Mouse (Mus musculus) hindbrain, embryonic 12.5 days (tissue): Measurements from ENCODE around the gene Atp5s. TPM values are rescaled to one million over a fixed set of nuclear protein-coding genes. Genes with fewer than 3 reads are reported as not detected.

Experiments used
- ATAC-seq: fragments of 200-750 bp; cut with Nextera tagmentation; 2 replicates; pipeline ENCODE4 v1.8.0; 2017; ENCODE audit warnings: moderate TSS enrichment; ENCODE audit not compliant: low FRiP score
- H3K27ac ChIP-seq: fragments of 300-500 bp; sonication (generic); 2 replicates; pipeline ENCODE4 v1.5.1; 2016; ENCODE audit warnings: mild to moderate bottlenecking
- H3K27me3 ChIP-seq: fragments of 300-500 bp; sonication (generic); 2 replicates; pipeline ENCODE4 v1.6.1; 2016; ENCODE audit warnings: mild to moderate bottlenecking
- H3K36me3 ChIP-seq: fragments of 300-500 bp; sonication (generic); 2 replicates; pipeline ENCODE4 v1.6.1; 2016; ENCODE audit warnings: mild to moderate bottlenecking
- H3K4me1 ChIP-seq: fragments of 300-500 bp; sonication (generic); 2 replicates; pipeline ENCODE4 v1.6.1; 2016
- H3K4me2 ChIP-seq: fragments of 300-500 bp; sonication (generic); replicated peaks from 2 replicates; pipeline ENCODE4 v1.6.1; 2016; ENCODE audit warnings: mild to moderate bottlenecking
- H3K4me3 ChIP-seq: fragments of 300-500 bp; sonication (generic); 2 replicates; pipeline ENCODE4 v1.5.1; 2016; ENCODE audit warnings: mild to moderate bottlenecking
- H3K9ac ChIP-seq: fragments of 300-500 bp; sonication (generic); 2 replicates; pipeline ENCODE4 v1.6.1; 2016; ENCODE audit warnings: mild to moderate bottlenecking, moderate library complexity
- H3K9me3 ChIP-seq: fragments of 300-500 bp; sonication (generic); replicated peaks from 2 replicates; pipeline ENCODE4 v1.6.1; 2016; ENCODE audit warnings: mild to moderate bottlenecking
- WGBS: fragments of 180-500 bp; shearing (Covaris S2); methylation state at CpG from one replicate; pipeline ENCODE4 v1.1.7; 2016; 5-methylcytosine and 5-hydroxymethylcytosine counted together
- polyA plus RNA-seq: library from polyadenylated mRNA; unstranded; fragments of >200 nt; fragmentation: Nextera tagmentation; extraction: Ambion mirVana; gene quantifications from 2 replicates; pipeline ENCODE4 v1.2.1, GENCODE M21; 2016

Gene Atp5s
- polyA plus RNA-seq, 1 experiment from 2014 or later, result 26.1 TPM

GRCm38 (mm10) chr12:69765543-69765942 lies 40.8 kb downstream of the Atp5s start:
- ATAC-seq, result no peak
- Histone ChIP-seq H3K4me2 (no peak overlapping the region), H3K4me3 (no peak overlapping the region), H3K9me3 (no peaks in the 10 kb centered on the region), H3K4me1 (peaks cover 18% of the 10 kb centered on the region), H3K27me3 (no peaks in the 10 kb centered on the region), H3K9ac (no peak overlapping the region), H3K27ac (no peak overlapping the region), H3K36me3 (no peaks in the 10 kb centered on the region)
- WGBS, result 63% methylated on average over 9 of the region's 9 CpGs

- H3K27me3 ChIP-seq, result no peaks in the 10 kb centered on the region
- H3K36me3 ChIP-seq, result no peaks in the 10 kb centered on the region
- H3K9ac ChIP-seq, result no peak overlapping the region
- peaks cover 18% of the 10 kb centered on the region for H3K4me1 ChIP-seq
- H3K9me3 ChIP-seq, result no peaks in the 10 kb centered on the region
- no peak for ATAC-seq
- no peak overlapping the region for H3K27ac ChIP-seq
- no peak overlapping the region for H3K4me2 ChIP-seq
- no peak overlapping the region for H3K4me3 ChIP-seq
- 84% methylated on average over 10 of the region's 10 CpGs for WGBS
These were observed 41.6 kb downstream of the Atp5s start for GRCm38 (mm10) chr12:69766185-69766904.

- Histone ChIP-seq H3K27me3 (no peaks in the 10 kb centered on the region), H3K36me3 (no peaks in the 10 kb centered on the region), H3K9ac (no peak overlapping the region), H3K27ac (peak overlapping the region; percentile 44; the same call in 1 of the 2 replicates), H3K9me3 (no peaks in the 10 kb centered on the region), H3K4me3 (no peak overlapping the region), H3K4me1 (peaks cover 18% of the 10 kb centered on the region), H3K4me2 (no peak overlapping the region)
- ATAC-seq, result peak; percentile 70
- WGBS, result 45% methylated on average over 9 of the region's 9 CpGs
These were observed 42.9 kb downstream of the Atp5s start for GRCm38 (mm10) chr12:69767476-69768258.

GRCm38 (mm10) chr12:69768841-69769240 lies 44.1 kb downstream of the Atp5s start:
- H3K4me1 ChIP-seq, result peaks cover 18% of the 10 kb centered on the region
- H3K4me2 ChIP-seq, result no peak overlapping the region
- no peaks in the 10 kb centered on the region for H3K9me3 ChIP-seq
- no peaks in the 10 kb centered on the region for H3K27me3 ChIP-seq
- no peak for ATAC-seq
- no peak overlapping the region for H3K4me3 ChIP-seq
- no peak overlapping the region for H3K27ac ChIP-seq
- WGBS, result 96% methylated on average over 2 of the region's 2 CpGs
- H3K36me3 ChIP-seq, result no peaks in the 10 kb centered on the region
- H3K9ac ChIP-seq, result no peak overlapping the region

- ATAC-seq, result no peak
- 75% methylated on average over 11 of the region's 11 CpGs for WGBS
- no peaks in the 10 kb centered on the region for H3K27me3 ChIP-seq
- 0 out of 2 replicates have a peak, but pooled peaks cover 3% of the 10 kb centered on the region for H3K4me1 ChIP-seq
- no peaks in the 10 kb centered on the region for H3K9me3 ChIP-seq
- H3K36me3 ChIP-seq, result no peaks in the 10 kb centered on the region
- no peak overlapping the region for H3K4me3 ChIP-seq
- H3K4me2 ChIP-seq, result no peak overlapping the region
- no peak overlapping the region for H3K27ac ChIP-seq
- no peak overlapping the region for H3K9ac ChIP-seq
These were observed 52.0 kb downstream of the Atp5s start for GRCm38 (mm10) chr12:69776607-69777340.

GRCm38 (mm10) chr12:69777341-69777730 lies 52.6 kb downstream of the Atp5s start:
- no peaks in the 10 kb centered on the region for H3K36me3 ChIP-seq

GRCm38 (mm10) chr12:69777957-69778356 lies 53.2 kb downstream of the Atp5s start:
- WGBS, result 86% methylated on average over 2 of the region's 2 CpGs
- no peak overlapping the region for H3K9ac ChIP-seq
- H3K27ac ChIP-seq, result no peak overlapping the region
- no peak overlapping the region for H3K4me2 ChIP-seq
- no peak overlapping the region for H3K4me3 ChIP-seq
- H3K27me3 ChIP-seq, result no peaks in the 10 kb centered on the region
- no peak for ATAC-seq
- 0 out of 2 replicates have a peak, but pooled peaks cover 3% of the 10 kb centered on the region for H3K4me1 ChIP-seq
- H3K36me3 ChIP-seq, result no peaks in the 10 kb centered on the region
- no peaks in the 10 kb centered on the region for H3K9me3 ChIP-seq

More at GRCm38 (mm10) chr12:69777341-69777730, 52.6 kb downstream of the Atp5s start:
- no peak overlapping the region for H3K27ac ChIP-seq
- no peak for ATAC-seq
- WGBS, result 90% methylated on average over 6 of the region's 6 CpGs
- H3K4me2 ChIP-seq, result no peak overlapping the region
- H3K4me3 ChIP-seq, result no peak overlapping the region
- H3K27me3 ChIP-seq, result no peaks in the 10 kb centered on the region
- H3K9ac ChIP-seq, result no peak overlapping the region
- no peaks in the 10 kb centered on the region for H3K9me3 ChIP-seq
- H3K4me1 ChIP-seq, result 0 out of 2 replicates have a peak, but pooled peaks cover 3% of the 10 kb centered on the region

- WGBS, result 57% methylated on average over 8 of the region's 8 CpGs
- no peak for ATAC-seq
- H3K4me2 ChIP-seq, result no peak overlapping the region
These were observed 56.7 kb downstream of the Atp5s start for GRCm38 (mm10) chr12:69781480-69781879.

GRCm38 (mm10) chr12:69781935-69782650 lies 57.3 kb downstream of the Atp5s start:
- no peak overlapping the region for H3K4me2 ChIP-seq
- H3K9ac ChIP-seq, result no peak overlapping the region
- H3K27ac ChIP-seq, result no peak overlapping the region
- 78% methylated on average over 10 of the region's 10 CpGs for WGBS
- ATAC-seq, result no peak; the same call in 1 of the 2 replicates
- no peak overlapping the region for H3K4me3 ChIP-seq
- H3K27me3 ChIP-seq, result no peaks in the 10 kb centered on the region
- 0 out of 2 replicates have a peak, but pooled peaks cover 3% of the 10 kb centered on the region for H3K4me1 ChIP-seq
- H3K36me3 ChIP-seq, result no peaks in the 10 kb centered on the region
- H3K9me3 ChIP-seq, result no peaks in the 10 kb centered on the region

More at GRCm38 (mm10) chr12:69781480-69781879, 56.7 kb downstream of the Atp5s start:
- Histone ChIP-seq H3K4me3 (no peak overlapping the region), H3K9me3 (no peaks in the 10 kb centered on the region), H3K36me3 (no peaks in the 10 kb centered on the region), H3K27me3 (no peaks in the 10 kb centered on the region), H3K27ac (no peak overlapping the region), H3K9ac (no peak overlapping the region), H3K4me1 (0 out of 2 replicates have a peak, but pooled peaks cover 3% of the 10 kb centered on the region)

GRCm38 (mm10) chr12:69783247-69784025 lies 58.7 kb downstream of the Atp5s start:
- WGBS, result 42% methylated on average over 6 of the region's 6 CpGs
- H3K9ac ChIP-seq, result no peak overlapping the region
- no peaks in the 10 kb centered on the region for H3K9me3 ChIP-seq
- no peak for ATAC-seq
- no peak overlapping the region for H3K4me2 ChIP-seq
- peaks cover 3% of the 10 kb centered on the region; the same call in 1 of the 2 replicates for H3K27me3 ChIP-seq
- H3K36me3 ChIP-seq, result no peaks in the 10 kb centered on the region
- no peak overlapping the region for H3K27ac ChIP-seq
- 0 out of 2 replicates have a peak, but pooled peaks cover 3% of the 10 kb centered on the region for H3K4me1 ChIP-seq
- H3K4me3 ChIP-seq, result no peak overlapping the region

GRCm38 (mm10) chr12:69785471-69785870 lies 60.7 kb downstream of the Atp5s start:
- Histone ChIP-seq H3K4me2 (no peak overlapping the region), H3K4me1 (peaks cover 6% of the 10 kb centered on the region), H3K9ac (no peak overlapping the region), H3K4me3 (no peak overlapping the region), H3K27ac (no peak overlapping the region), H3K36me3 (no peaks in the 10 kb centered on the region), H3K9me3 (no peaks in the 10 kb centered on the region), H3K27me3 (peaks cover 10% of the 10 kb centered on the region; the same call in 1 of the 2 replicates)
- 88% methylated on average over 9 of the region's 9 CpGs for WGBS
- ATAC-seq, result no peak
